Mouse (Mus musculus): ENCODE results near the gene Mapt. TPM values are rescaled to one million over a fixed set of nuclear protein-coding genes. Genes with fewer than 3 reads are reported as not detected.
A peak's percentile ranks its signal among the peaks of the same experiment; 100 is the strongest.

Mapt gene
- polyA plus RNA-seq, 1 experiment: 77.9 TPM

DNA sequence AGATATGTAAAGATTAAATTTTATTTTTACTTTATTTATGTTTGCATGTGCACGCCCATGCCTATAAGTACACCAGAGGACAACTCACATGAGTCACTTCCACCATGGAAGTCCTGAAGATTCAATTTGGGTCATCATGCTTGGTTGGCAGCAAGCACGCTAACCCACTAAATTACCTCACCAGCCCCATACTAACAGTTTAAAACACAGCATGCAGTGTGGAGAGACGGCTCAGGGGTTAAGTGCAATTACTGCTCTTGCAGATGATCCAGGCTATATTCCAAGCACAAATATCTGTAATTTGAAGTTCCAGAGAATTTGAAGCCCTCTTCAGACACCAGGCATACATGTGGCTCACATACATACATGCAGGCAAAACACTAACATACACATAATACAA, 145.1 kb downstream of the Mapt start:
- H3K4me3 ChIP-seq (replicated peaks; ENCODE audit: extremely low read depth, low read depth, low read length): no peak overlapping the region
- no peak for DNase-seq
- 91% methylated on average over 3 of the region's 3 CpGs for WGBS
- no peaks in the 10 kb centered on the region; the same call in 1 of the 2 replicates for H3K4me1 ChIP-seq (ENCODE audit: control insufficient read depth, insufficient read depth, low read length)
- no peak for TF ChIP-seq CTCF (IDR thresholded peaks at IDR 0.05; ENCODE audit: insufficient read depth, low read length)
- TF ChIP-seq POLR2A (IDR thresholded peaks at IDR 0.05; ENCODE audit: borderline replicate concordance, extremely low read depth, low read depth, low read length): no peak

DNA sequence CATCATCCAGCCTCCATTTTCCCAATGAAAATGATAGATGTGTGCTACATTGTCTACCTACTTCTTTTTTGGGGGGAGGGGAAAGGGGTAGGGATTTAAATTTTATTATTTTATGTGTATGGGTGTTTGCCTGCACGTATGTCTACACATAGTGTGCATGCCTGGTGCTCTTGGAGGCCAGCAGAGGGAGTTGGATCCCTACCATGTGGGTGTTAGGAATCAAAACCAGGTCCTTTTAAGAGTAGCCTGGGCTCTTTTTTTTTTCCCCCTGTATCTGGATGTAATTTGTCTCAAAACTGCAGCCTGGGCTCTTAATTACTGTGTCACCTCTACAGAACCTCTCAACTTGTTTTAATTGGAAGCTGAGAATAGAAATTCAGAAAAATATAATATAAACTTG, 148.4 kb downstream of the Mapt start:
- peaks cover 2% of the 10 kb centered on the region for H3K4me1 ChIP-seq (ENCODE audit: control insufficient read depth, insufficient read depth, low read length)
- 52% methylated on average over 1 of the region's 1 CpGs for WGBS
- TF ChIP-seq POLR2A (IDR thresholded peaks at IDR 0.05; ENCODE audit: borderline replicate concordance, extremely low read depth, low read depth, low read length): no peak
- peak; percentile 66 for TF ChIP-seq CTCF (IDR thresholded peaks at IDR 0.05; ENCODE audit: insufficient read depth, low read length)
- H3K4me3 ChIP-seq (replicated peaks; ENCODE audit: extremely low read depth, low read depth, low read length): no peak overlapping the region
- no peak for DNase-seq

Other genes starting within 250 kb of the Mapt start
- gene Crhr1, start 98.5 kb upstream of the Mapt start, polyA plus RNA-seq (2012; rRNA removed): not detected in 2 replicates
- 0.05 TPM in 1 of 2 replicates, not detected in the other for gene Sppl2c, start 45.1 kb upstream of the Mapt start, polyA plus RNA-seq (2012; rRNA removed)
- gene Kansl1, start 237.5 kb downstream of the Mapt start, polyA plus RNA-seq (2012; rRNA removed): 86.2 and 93.7 TPM in 2 replicates